Mouse (Mus musculus) lung, postnatal 4 days (tissue): Measurements from ENCODE around the gene Syt16.

ENCODE experiments used
- DNase-seq, 2 experiments: peaks; one replicate each; pipeline ENCODE4 v3.0.0; 2021

Syt16 gene

GRCm38 (mm10) chr12:74014739-74015270 is 17.3 kb downstream of the Syt16 start:
- peak; percentile 34 to 41 for DNase-seq

GRCm38 (mm10) chr12:74015491-74015890 is 18.0 kb downstream of the Syt16 start:
- DNase-seq: no peak

GRCm38 (mm10) chr12:74023260-74023659 is 25.8 kb downstream of the Syt16 start:
- no peak for DNase-seq

- no peak for DNase-seq
These were observed 27.5 kb downstream of the Syt16 start for GRCm38 (mm10) chr12:74024912-74025311.

- no peak for DNase-seq
These were observed 45.8 kb downstream of the Syt16 start for GRCm38 (mm10) chr12:74043225-74043624.

- DNase-seq: no peak
These were observed 46.3 kb downstream of the Syt16 start for GRCm38 (mm10) chr12:74043755-74044154.

GRCm38 (mm10) chr12:74044241-74044640 is 46.8 kb downstream of the Syt16 start:
- no peak for DNase-seq

- peak in 1 of 2 experiments; percentile 49 for DNase-seq
These were observed 58.0 kb downstream of the Syt16 start for GRCm38 (mm10) chr12:74055336-74055931.

GRCm38 (mm10) chr12:74056162-74056561 is 58.7 kb downstream of the Syt16 start:
- no peak for DNase-seq

GRCm38 (mm10) chr12:74062547-74062946 is 65.1 kb downstream of the Syt16 start:
- DNase-seq: no peak

- DNase-seq: no peak
These were observed 71.5 kb downstream of the Syt16 start for GRCm38 (mm10) chr12:74068912-74069311.

- no peak for DNase-seq
These were observed 78.1 kb downstream of the Syt16 start for GRCm38 (mm10) chr12:74075590-74075989.

- DNase-seq: no peak
These were observed 78.6 kb downstream of the Syt16 start for GRCm38 (mm10) chr12:74076091-74076490.

GRCm38 (mm10) chr12:74081122-74081521 is 83.7 kb downstream of the Syt16 start:
- no peak for DNase-seq

GRCm38 (mm10) chr12:74084389-74084788 is 86.9 kb downstream of the Syt16 start:
- DNase-seq: no peak

- DNase-seq: no peak
These were observed 89.6 kb downstream of the Syt16 start for GRCm38 (mm10) chr12:74087086-74087485.

GRCm38 (mm10) chr12:74089342-74090131 is 92.1 kb downstream of the Syt16 start:
- no peak for DNase-seq

GRCm38 (mm10) chr12:74092546-74092945 is 95.1 kb downstream of the Syt16 start:
- no peak for DNase-seq

GRCm38 (mm10) chr12:74093110-74093509 is 95.6 kb downstream of the Syt16 start:
- no peak for DNase-seq

GRCm38 (mm10) chr12:74094701-74095100 is 97.2 kb downstream of the Syt16 start:
- DNase-seq: no peak

GRCm38 (mm10) chr12:74098572-74099290 is 101.3 kb downstream of the Syt16 start:
- DNase-seq: no peak

- DNase-seq: no peak
These were observed 108.5 kb downstream of the Syt16 start for GRCm38 (mm10) chr12:74105811-74106513.

GRCm38 (mm10) chr12:74108663-74109081 is 111.2 kb downstream of the Syt16 start:
- no peak for DNase-seq
